Mouse (Mus musculus): ENCODE data around the gene Dcst1. TPM values are rescaled to one million over a fixed set of nuclear protein-coding genes. Genes with fewer than 3 reads are reported as not detected.

The Dcst1 gene
- total RNA-seq, 2 experiments from 2014 or later = 0.28 TPM; not detected in 1

GRCm38 (mm10) chr3:89354816-89355511 is 10.1 kb downstream of the Dcst1 start:
- peak; percentile 99 for TF ChIP-seq CTCF (IDR thresholded peaks at IDR 0.05)
- peak; percentile 83 to 92 for DNase-seq (ENCODE audit: extremely low spot score in 1 of 2, low spot score in 2 of 2)
- Histone ChIP-seq H3K4me3 (no peak overlapping the region), H3K27ac (no peak overlapping the region)
- intact Hi-C loops (cut with DNase I) = loop anchor here (2.0 kb wide), 1 partner anchor 38 kb away; no protein-coding TSS in a partner anchor

DNA sequence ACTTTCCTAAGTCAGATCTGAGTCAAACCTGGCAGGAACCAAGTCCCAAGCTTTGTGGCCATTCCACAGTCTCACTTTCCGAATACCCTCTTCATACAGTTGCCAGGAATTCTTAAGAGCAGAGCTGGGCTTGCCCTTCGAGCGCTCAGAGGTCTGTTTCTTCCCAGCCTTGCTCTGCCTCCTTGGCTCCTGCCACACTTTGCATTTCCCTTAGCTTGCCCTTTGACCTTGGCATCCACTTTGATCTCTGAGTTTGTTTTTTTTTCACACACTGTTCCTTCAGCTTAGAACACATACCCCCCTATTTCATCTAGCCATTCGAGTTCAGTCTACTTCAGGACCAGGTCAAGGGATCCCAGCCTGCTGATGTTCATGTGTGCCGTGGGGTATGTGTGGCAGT is 13.8 kb downstream of the Dcst1 start:
- intact Hi-C loops (cut with DNase I) = no loop called here
- DNase-seq (ENCODE audit: extremely low spot score in 1 of 2, low spot score in 2 of 2) = no peak
- no peak for TF ChIP-seq CTCF (IDR thresholded peaks at IDR 0.05)
- Histone ChIP-seq H3K27ac (no peak overlapping the region), H3K4me3 (no peak overlapping the region)

DNA sequence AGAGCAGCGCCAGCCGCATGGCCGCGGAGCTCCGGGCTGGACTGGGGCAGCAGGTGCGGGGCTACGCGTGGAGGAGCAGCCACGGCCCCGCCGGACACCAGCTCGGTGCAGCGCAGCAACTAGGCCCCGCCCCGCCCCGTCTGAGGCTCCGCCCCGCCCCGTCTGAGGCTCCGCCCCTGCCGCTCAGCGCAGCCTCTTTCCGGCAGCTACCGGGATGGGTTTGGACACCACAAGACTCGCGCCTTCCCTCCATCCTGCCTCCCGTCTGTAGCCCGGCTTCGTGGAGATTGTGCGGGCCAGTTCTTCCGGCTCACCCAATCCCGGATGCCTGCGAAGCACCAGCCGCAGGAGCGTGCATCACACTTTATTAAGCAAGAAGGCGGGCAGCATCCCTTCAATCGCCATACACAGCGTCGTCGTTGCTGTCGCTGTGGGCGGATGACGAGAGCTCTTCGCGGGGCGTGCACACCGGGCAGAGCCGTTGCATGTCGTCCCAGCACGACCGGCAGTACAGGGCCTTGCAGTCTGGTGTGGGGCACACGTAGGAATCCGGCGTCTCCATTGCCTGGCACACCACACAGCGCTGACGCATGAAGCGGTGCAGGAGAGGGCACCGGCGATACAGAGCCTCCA is 15.1 kb downstream of the Dcst1 start, which contains the start of gene Adam15:
Gene Adam15 (minus strand): TSS at position 128 of the 633 bp plus-strand sequence.
- H3K27ac ChIP-seq = peak within 1 kb of the TSS; percentile 95
- intact Hi-C loops (cut with DNase I) = loop anchor here (10.0 kb wide), 1 partner anchor 135 kb away; no protein-coding TSS in a partner anchor
- peak within 1 kb of the TSS; percentile 80 for H3K4me3 ChIP-seq
- no peak for TF ChIP-seq CTCF (IDR thresholded peaks at IDR 0.05)
- peak; percentile 88 to 92 for DNase-seq (ENCODE audit: extremely low spot score in 1 of 2, low spot score in 2 of 2)

GRCm38 (mm10) chr3:89348911-89349868 is 15.9 kb downstream of the Dcst1 start:
- TF ChIP-seq CTCF (IDR thresholded peaks at IDR 0.05) = no peak
- intact Hi-C loops (cut with DNase I) = loop anchor here (10.0 kb wide), 1 partner anchor 136 kb away; no protein-coding TSS in a partner anchor
- H3K27ac ChIP-seq = peak overlapping the region; percentile 95
- H3K4me3 ChIP-seq = peak overlapping the region; percentile 80
- DNase-seq (ENCODE audit: extremely low spot score in 1 of 2, low spot score in 2 of 2) = peak in 1 of 2 experiments; percentile 27

DNA sequence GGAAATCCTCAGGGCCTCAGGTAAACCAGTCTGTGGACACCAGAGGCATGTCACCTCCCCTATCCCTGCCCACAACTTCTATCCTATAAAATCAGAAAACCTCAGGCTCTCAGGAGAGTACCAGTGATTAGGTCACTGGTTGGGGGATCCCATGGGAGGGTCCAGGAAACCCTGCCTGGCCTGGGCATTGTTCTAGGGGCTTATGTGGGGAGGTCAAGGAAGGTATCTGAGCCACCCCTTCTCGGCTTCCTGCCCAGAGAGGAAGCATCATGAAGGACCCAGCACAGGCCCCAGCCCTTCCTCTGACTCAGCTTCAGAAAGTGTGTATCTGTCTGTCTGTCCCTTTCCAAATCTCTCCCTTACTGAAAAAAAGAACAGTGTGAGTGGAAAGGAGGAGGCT is 17.1 kb downstream of the Dcst1 start:
- TF ChIP-seq CTCF (IDR thresholded peaks at IDR 0.05) = no peak
- Histone ChIP-seq H3K27ac (no peak overlapping the region; the same call in 1 of the 2 replicates), H3K4me3 (no peak overlapping the region; the same call in 1 of the 2 replicates)
- no peak for DNase-seq (ENCODE audit: extremely low spot score in 1 of 2, low spot score in 2 of 2)
- intact Hi-C loops (cut with DNase I) = loop anchor here (10.0 kb wide), 1 partner anchor 137 kb away; no protein-coding TSS in a partner anchor

DNA sequence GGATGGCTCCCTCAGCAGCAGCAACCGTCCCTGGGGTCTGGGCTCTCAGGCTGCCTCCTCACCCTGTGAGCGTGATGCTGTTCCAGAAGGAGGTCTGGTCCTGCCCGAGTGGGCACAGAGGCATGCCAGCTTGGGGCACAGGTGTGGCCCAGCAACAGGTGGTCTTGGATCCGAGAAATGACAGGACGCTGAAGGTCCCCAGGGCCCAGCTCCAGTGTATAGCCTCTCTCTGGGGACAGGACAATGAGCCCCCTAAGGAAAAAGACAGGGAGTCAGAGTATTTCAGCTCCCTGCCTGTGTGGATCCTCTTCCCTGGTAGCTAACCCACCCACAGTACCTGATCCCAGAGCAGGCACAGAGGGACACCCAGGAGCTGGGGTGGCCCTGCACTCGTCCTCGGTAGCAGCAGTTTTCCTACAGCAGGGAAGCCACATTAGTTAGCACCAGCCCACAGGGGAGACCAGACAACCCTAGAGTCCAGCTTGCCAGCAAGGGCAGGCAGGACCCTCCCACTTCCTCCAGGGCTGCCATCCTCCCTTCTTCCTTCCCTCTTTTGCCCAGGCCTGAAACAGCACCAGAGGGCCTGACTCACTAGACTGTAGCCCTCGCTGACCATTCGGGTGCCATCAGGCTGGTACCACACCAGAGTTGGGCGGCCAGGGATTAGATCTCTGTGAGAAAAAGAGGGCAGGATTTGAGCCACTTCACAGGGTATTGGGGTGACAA is 18.1 kb downstream of the Dcst1 start:
- intact Hi-C loops (cut with DNase I) = loop anchor here (10.0 kb wide), 1 partner anchor 138 kb away; no protein-coding TSS in a partner anchor
- no peak for TF ChIP-seq CTCF (IDR thresholded peaks at IDR 0.05)
- Histone ChIP-seq H3K4me3 (no peak overlapping the region), H3K27ac (no peak overlapping the region; the same call in 1 of the 2 replicates)
- no peak for DNase-seq (ENCODE audit: extremely low spot score in 1 of 2, low spot score in 2 of 2)

GRCm38 (mm10) chr3:89343279-89343678 is 21.8 kb downstream of the Dcst1 start:
- no peak for TF ChIP-seq CTCF (IDR thresholded peaks at IDR 0.05)
- Histone ChIP-seq H3K27ac (no peak overlapping the region), H3K4me3 (no peak overlapping the region)
- DNase-seq (ENCODE audit: extremely low spot score in 1 of 2, low spot score in 2 of 2) = no peak
- intact Hi-C loops (cut with DNase I) = loop anchor here (5.0 to 10.0 kb wide), 2 partner anchors 69 to 142 kb away; partner anchors contain the start of gene Flad1

- no peak for TF ChIP-seq CTCF (IDR thresholded peaks at IDR 0.05)
- Histone ChIP-seq H3K4me3 (no peak overlapping the region), H3K27ac (no peak overlapping the region)
- DNase-seq (ENCODE audit: extremely low spot score in 1 of 2, low spot score in 2 of 2) = no peak
- intact Hi-C loops (cut with DNase I) = loop anchor here (5.0 to 10.0 kb wide), 2 partner anchors 71 to 143 kb away; partner anchors contain the start of gene Flad1
Measured at GRCm38 (mm10) chr3:89341794-89342193, 23.3 kb downstream of the Dcst1 start.

GRCm38 (mm10) chr3:89340465-89340864 is 24.6 kb downstream of the Dcst1 start:
- Histone ChIP-seq H3K27ac (no peak overlapping the region), H3K4me3 (no peak overlapping the region)
- intact Hi-C loops (cut with DNase I) = loop anchor here (5.0 to 10.0 kb wide), 2 partner anchors 72 to 144 kb away; partner anchors contain the start of gene Flad1
- DNase-seq (ENCODE audit: extremely low spot score in 1 of 2, low spot score in 2 of 2) = peak; percentile 76 to 79
- peak; percentile 95 for TF ChIP-seq CTCF (IDR thresholded peaks at IDR 0.05)

DNA sequence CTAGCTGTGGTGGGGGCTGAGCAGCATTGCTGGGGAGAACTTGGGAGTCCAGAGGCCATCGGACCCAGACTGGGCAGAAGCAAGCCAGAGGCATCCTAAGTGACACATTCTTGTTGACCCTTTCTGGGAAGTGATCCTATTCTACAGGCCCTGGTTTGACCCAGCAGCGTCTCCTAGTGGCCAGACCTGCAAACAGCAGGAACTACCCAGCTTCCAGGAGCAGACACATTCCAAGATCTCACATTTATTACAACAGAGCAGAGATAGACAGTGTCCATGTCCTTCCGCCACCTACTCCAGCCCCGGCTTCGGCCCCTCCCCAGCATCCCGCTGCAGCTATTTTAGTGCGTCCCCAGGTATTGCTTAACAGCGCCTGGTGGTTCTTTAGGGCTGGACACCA is 25.6 kb downstream of the Dcst1 start:
- peak; percentile 90 for TF ChIP-seq CTCF (IDR thresholded peaks at IDR 0.05)

More for the DNA sequence above, 25.6 kb downstream of the Dcst1 start:
- intact Hi-C loops (cut with DNase I) = loop anchor here (1.0 kb wide), 1 partner anchor 23 kb away; no protein-coding TSS in a partner anchor
- Histone ChIP-seq H3K4me3 (no peak overlapping the region), H3K27ac (no peak overlapping the region)
- peak in 1 of 2 experiments; percentile 68 for DNase-seq (ENCODE audit: extremely low spot score in 1 of 2, low spot score in 2 of 2)

All from left cerebral cortex, adult 2 months (tissue).